Mouse (Mus musculus): ENCODE data around the gene Hist1h4d. TPM values are rescaled to one million over a fixed set of nuclear protein-coding genes. Genes with fewer than 3 reads are reported as not detected.
"Not testable (repeated sequence)": the region's sequence is repeated elsewhere in the genome, so short reads cannot be mapped to it uniquely, and the experiment has no call there.

Gene Hist1h4d
- polyA plus RNA-seq, 1 experiment from 2014 or later = 132 TPM

DNA sequence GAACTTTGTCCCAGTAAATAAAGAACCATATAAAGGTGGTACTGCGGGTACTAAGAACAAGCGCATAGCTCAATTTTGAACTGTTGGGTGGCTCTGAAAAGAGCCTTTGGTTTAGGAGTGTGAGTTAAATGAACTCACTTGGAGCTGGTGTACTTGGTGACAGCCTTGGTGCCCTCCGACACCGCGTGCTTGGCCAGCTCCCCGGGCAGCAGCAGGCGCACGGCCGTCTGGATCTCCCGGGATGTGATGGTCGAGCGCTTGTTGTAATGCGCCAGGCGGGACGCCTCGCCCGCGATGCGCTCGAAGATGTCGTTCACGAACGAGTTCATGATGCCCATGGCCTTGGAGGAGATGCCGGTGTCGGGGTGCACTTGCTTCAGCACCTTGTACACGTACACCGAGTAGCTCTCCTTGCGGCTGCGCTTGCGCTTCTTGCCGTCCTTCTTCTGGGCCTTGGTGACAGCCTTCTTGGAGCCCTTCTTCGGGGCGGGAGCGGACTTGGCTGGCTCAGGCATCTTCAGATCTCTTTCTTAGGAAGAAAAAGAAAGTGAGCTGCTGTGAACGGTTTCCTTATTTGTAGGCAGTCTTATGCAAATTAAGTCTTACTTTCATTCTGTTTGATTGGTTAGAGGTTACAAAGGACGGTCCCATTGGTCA, 4.2 kb downstream of the Hist1h4d start:
- H3K4me3 ChIP-seq (ENCODE audit: low read depth, low read length) = peak overlapping the region; percentile 40
- not testable (repeated sequence) for H3K36me3 ChIP-seq (ENCODE audit: control insufficient read depth, insufficient read depth, low read length); H3K9me3 ChIP-seq (ENCODE audit: control insufficient read depth, low read length); H3K27me3 ChIP-seq (ENCODE audit: control insufficient read depth, insufficient read depth, low read length)
- peak; percentile 87 for ATAC-seq (replicated peaks; ENCODE audit: low FRiP score)
- H3K27ac ChIP-seq (ENCODE audit: low read depth, low read length) = peak overlapping the region; percentile 99
- WGBS = under 1% methylated on average over 30 of the region's 36 CpGs
- peak; percentile 79 for DNase-seq (ENCODE audit: low spot score)
- peak overlapping the region; percentile 87 for H3K9ac ChIP-seq (ENCODE audit: low read length)
- H3K4me2 ChIP-seq (ENCODE audit: low read depth, low read length, severe bottlenecking) = peak overlapping the region; percentile 84
- H3K4me1 ChIP-seq (replicated peaks; ENCODE audit: control insufficient read depth, insufficient read depth, low read length) = peaks cover 16% of the 10 kb centered on the region

DNA sequence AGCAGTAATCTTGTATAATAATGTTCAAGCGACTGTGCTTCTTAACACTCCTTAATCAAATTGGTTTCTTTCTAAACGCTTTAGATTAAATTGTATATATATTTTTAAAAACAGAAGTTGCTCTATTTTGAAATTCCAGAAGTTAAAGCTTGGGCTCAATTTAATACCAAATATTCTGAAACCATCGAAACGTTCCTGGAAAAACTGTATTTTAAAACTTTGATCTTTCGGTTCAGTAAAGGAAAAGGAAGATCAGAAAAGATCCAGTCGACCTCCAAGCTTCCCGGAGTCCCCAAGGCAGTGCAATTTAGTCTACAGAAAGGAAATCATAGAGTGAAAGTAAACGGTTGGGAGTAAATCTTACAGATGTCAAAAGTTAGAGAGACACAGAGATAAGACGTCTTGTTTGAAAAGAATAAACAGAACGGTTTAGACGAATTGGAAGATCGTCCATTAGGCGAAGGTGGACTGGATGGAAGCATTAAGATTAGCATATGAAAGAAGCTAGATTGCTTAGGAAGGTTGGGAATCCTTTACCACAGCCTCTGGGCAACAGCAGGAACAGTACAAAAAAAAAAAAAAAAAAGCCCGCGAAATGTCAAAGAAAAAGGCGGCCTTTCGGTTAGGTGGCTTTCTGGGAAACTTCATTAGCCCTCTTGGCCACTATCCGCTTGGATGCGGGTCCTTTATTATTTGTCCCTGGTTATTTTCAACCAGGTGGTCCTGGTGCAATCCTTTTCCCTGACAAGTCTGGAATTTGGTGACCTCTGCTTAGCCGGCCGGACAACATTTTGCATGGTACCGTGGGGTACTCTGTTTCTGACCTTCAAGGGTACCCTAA, 4.9 kb downstream of the Hist1h4d start:
- no peaks in the 10 kb centered on the region for H3K9me3 ChIP-seq (ENCODE audit: control insufficient read depth, low read length)
- H3K4me2 ChIP-seq (ENCODE audit: low read depth, low read length, severe bottlenecking) = peak overlapping the region; percentile 58
- H3K27ac ChIP-seq (ENCODE audit: low read depth, low read length) = peak overlapping the region; percentile 99
- under 1% methylated on average over 22 of the region's 22 CpGs for WGBS
- ATAC-seq (replicated peaks; ENCODE audit: low FRiP score) = peak; percentile 37; the same call in 1 of the 2 replicates
- no peaks in the 10 kb centered on the region for H3K27me3 ChIP-seq (ENCODE audit: control insufficient read depth, insufficient read depth, low read length)
- H3K36me3 ChIP-seq (ENCODE audit: control insufficient read depth, insufficient read depth, low read length) = no peaks in the 10 kb centered on the region
- peak overlapping the region; percentile 65 for H3K9ac ChIP-seq (ENCODE audit: low read length)
- H3K4me1 ChIP-seq (replicated peaks; ENCODE audit: control insufficient read depth, insufficient read depth, low read length) = peaks cover 16% of the 10 kb centered on the region
- peak; percentile 51 for DNase-seq (ENCODE audit: low spot score)
- peak overlapping the region; percentile 23 for H3K4me3 ChIP-seq (ENCODE audit: low read depth, low read length)

DNA sequence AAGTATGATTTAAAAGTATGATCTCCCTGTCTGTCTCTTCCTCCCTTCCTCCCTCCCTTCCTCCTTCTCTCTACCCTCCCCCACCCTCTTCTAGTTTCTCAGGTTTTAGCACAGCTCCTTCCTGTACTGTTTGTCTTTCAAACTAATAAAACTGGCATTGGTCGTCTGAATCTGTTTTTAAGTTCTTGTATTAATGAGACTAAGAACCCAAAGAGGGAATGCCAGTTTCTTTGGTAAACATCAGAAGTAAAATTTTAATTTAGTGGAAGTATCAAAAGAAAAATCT, 5.5 kb downstream of the Hist1h4d start:
- Histone ChIP-seq H3K4me2 (ENCODE audit: low read depth, low read length, severe bottlenecking) (peak overlapping the region; percentile 58; the same call in 1 of the 2 replicates), H3K36me3 (ENCODE audit: control insufficient read depth, insufficient read depth, low read length) (no peaks in the 10 kb centered on the region), H3K4me3 (ENCODE audit: low read depth, low read length) (peak overlapping the region; percentile 23), H3K27ac (ENCODE audit: low read depth, low read length) (peak overlapping the region; percentile 99), H3K9ac (ENCODE audit: low read length) (peak overlapping the region; percentile 65), H3K9me3 (ENCODE audit: control insufficient read depth, low read length) (no peaks in the 10 kb centered on the region), H3K4me1 (replicated peaks; ENCODE audit: control insufficient read depth, insufficient read depth, low read length) (peaks cover 16% of the 10 kb centered on the region), H3K27me3 (ENCODE audit: control insufficient read depth, insufficient read depth, low read length) (no peaks in the 10 kb centered on the region)
- ATAC-seq (replicated peaks; ENCODE audit: low FRiP score) (0 out of 2 replicates have a peak, but pooled peaks have one; percentile 1), DNase-seq (ENCODE audit: low spot score) (no peak)
- WGBS = 0% methylated on average over 1 of the region's 1 CpGs

DNA sequence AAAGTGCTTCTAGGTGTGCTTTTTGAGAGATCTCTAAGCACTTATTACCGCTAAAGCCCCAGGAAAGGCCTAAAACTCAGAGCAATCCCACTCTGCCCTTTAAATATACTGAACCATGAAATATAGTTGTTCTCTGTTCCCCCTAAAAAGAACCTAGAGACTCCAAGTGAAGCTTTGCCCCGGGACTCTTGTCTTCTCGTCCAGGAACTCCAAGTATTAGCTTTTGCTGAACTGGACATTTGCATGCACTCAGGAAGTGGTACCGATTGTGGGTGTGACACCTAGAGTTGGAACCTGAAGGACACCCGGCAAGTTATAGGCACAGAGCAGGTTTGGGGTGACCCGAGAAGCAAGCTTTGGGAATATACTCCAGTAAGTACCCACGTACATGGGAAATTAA, 9.8 kb downstream of the Hist1h4d start:
- peaks cover 4% of the 10 kb centered on the region; the same call in 1 of the 2 replicates for H3K4me1 ChIP-seq (replicated peaks; ENCODE audit: control insufficient read depth, insufficient read depth, low read length)
- DNase-seq (ENCODE audit: low spot score) = no peak
- ATAC-seq (replicated peaks; ENCODE audit: low FRiP score) = no peak
- H3K9me3 ChIP-seq (ENCODE audit: control insufficient read depth, low read length) = no peaks in the 10 kb centered on the region
- no peaks in the 10 kb centered on the region for H3K36me3 ChIP-seq (ENCODE audit: control insufficient read depth, insufficient read depth, low read length)
- no peak overlapping the region for H3K4me3 ChIP-seq (ENCODE audit: low read depth, low read length)
- H3K9ac ChIP-seq (ENCODE audit: low read length) = no peak overlapping the region
- WGBS = 93% methylated on average over 7 of the region's 7 CpGs
- H3K27ac ChIP-seq (ENCODE audit: low read depth, low read length) = no peak overlapping the region
- no peak overlapping the region for H3K4me2 ChIP-seq (ENCODE audit: low read depth, low read length, severe bottlenecking)
- H3K27me3 ChIP-seq (ENCODE audit: control insufficient read depth, insufficient read depth, low read length) = no peaks in the 10 kb centered on the region

DNA sequence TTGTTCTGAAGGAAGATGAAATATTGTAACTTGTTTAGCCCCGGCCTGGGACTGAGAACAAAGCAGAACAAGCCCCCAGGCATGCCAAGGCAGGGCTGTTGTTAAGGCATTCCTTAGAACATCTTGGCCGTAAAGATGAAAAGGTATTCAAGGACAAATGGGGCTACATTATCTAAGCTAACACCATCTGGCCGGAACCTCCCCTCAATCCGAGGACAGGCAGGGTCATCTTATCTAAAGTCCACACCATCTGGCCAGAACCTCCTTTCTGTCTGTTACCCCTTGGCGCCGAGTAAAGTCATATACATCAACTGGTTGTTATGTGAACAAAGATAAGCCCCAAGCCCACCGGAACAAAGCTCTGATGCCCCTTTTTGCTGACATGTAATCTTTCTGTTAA, 10.5 kb downstream of the Hist1h4d start:
- not testable (repeated sequence) for DNase-seq (ENCODE audit: low spot score); H3K4me3 ChIP-seq (ENCODE audit: low read depth, low read length); H3K36me3 ChIP-seq (ENCODE audit: control insufficient read depth, insufficient read depth, low read length); H3K9ac ChIP-seq (ENCODE audit: low read length); H3K4me1 ChIP-seq (replicated peaks; ENCODE audit: control insufficient read depth, insufficient read depth, low read length); H3K27ac ChIP-seq (ENCODE audit: low read depth, low read length); ATAC-seq (replicated peaks; ENCODE audit: low FRiP score); H3K27me3 ChIP-seq (ENCODE audit: control insufficient read depth, insufficient read depth, low read length); H3K9me3 ChIP-seq (ENCODE audit: control insufficient read depth, low read length); H3K4me2 ChIP-seq (ENCODE audit: low read depth, low read length, severe bottlenecking)
- WGBS = 93% methylated on average over 7 of the region's 7 CpGs

DNA sequence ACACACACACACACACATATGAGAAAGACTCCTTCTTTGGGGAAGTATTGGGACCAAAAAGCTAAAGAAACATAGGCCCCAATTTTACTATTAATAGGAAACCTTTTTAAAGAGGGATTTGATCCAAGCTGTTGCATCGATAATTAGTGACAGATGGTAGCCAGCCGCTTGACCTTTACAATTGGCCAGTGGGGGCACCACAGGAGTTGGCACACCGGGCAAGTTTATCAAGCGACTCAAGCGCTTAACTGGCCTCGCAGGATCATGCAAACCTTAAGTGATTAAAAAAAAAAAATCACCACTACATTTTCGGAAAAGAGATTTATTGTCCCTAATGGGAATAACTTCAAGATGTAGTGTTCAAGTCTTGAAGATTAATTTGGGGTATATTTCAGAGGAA, 11.2 kb downstream of the Hist1h4d start:
- ATAC-seq (replicated peaks; ENCODE audit: low FRiP score) = no peak
- no peaks in the 10 kb centered on the region for H3K27me3 ChIP-seq (ENCODE audit: control insufficient read depth, insufficient read depth, low read length)
- 82% methylated on average over 7 of the region's 7 CpGs for WGBS
- H3K36me3 ChIP-seq (ENCODE audit: control insufficient read depth, insufficient read depth, low read length) = no peaks in the 10 kb centered on the region
- no peak overlapping the region for H3K4me3 ChIP-seq (ENCODE audit: low read depth, low read length)
- H3K9me3 ChIP-seq (ENCODE audit: control insufficient read depth, low read length) = no peaks in the 10 kb centered on the region
- H3K4me2 ChIP-seq (ENCODE audit: low read depth, low read length, severe bottlenecking) = no peak overlapping the region
- H3K4me1 ChIP-seq (replicated peaks; ENCODE audit: control insufficient read depth, insufficient read depth, low read length) = no peaks in the 10 kb centered on the region
- no peak overlapping the region for H3K27ac ChIP-seq (ENCODE audit: low read depth, low read length)
- DNase-seq (ENCODE audit: low spot score) = no peak
- no peak overlapping the region for H3K9ac ChIP-seq (ENCODE audit: low read length)

DNA sequence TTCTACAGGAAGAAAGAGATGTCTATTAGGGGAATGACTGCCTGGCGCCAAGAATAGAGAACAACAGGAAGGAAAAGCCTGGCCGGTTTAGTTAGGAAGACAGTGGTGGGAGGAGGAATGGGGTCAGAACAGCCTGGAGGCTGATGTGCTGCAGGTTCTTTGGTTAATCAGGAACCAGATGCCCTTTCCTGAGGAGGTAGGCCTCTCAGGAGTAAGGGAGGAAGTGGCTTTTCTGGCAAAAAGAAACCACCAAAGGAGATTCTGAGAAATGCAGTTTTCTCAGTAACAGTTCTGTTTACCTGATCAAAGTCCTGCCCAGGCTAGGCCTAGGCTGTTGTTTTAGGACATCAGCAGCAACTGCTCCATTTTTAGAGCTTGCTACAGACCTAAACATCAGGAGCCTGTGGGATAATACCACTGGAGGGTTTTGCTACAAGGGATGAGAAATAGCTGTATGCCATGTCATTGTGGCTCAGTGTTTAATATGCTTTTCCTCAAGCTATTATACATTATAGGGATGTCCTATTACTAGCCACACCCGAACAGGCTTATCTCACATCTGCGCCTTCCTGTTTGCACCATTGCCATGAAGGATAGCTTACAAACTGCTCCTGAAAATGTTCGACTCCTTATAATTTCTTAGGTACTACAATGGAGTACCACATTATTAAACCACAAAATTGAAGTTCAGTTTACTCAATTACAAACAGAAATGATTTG, 11.8 kb downstream of the Hist1h4d start:
- Histone ChIP-seq H3K4me3 (ENCODE audit: low read depth, low read length) (no peak overlapping the region), H3K36me3 (ENCODE audit: control insufficient read depth, insufficient read depth, low read length) (no peaks in the 10 kb centered on the region), H3K4me1 (replicated peaks; ENCODE audit: control insufficient read depth, insufficient read depth, low read length) (no peaks in the 10 kb centered on the region), H3K27ac (ENCODE audit: low read depth, low read length) (no peak overlapping the region), H3K27me3 (ENCODE audit: control insufficient read depth, insufficient read depth, low read length) (no peaks in the 10 kb centered on the region), H3K9me3 (ENCODE audit: control insufficient read depth, low read length) (no peaks in the 10 kb centered on the region), H3K9ac (ENCODE audit: low read length) (no peak overlapping the region), H3K4me2 (ENCODE audit: low read depth, low read length, severe bottlenecking) (no peak overlapping the region)
- DNase-seq (ENCODE audit: low spot score) (no peak), ATAC-seq (replicated peaks; ENCODE audit: low FRiP score) (no peak)
- 82% methylated on average over 5 of the region's 5 CpGs for WGBS

DNA sequence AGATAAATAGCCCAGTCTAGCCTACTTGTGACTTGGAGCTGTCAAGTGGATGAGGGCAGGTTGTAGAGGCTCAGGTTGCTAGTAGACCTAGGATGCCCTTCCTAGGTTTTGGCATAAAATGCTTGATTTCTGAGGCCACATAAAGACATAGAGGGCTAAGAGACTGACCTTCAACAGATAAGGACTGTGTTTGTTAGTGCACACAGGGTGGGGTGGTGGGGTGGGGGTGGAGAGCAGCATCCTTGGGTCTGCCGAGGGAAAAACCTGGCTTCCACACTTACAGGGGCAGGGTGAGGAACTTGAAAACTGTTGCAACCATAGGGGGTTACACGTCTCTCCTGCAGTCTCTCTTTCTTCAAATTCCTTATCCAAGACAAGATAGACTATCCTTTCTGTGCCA, 13.8 kb downstream of the Hist1h4d start:
- Histone ChIP-seq H3K9ac (ENCODE audit: low read length) (no peak overlapping the region), H3K27me3 (ENCODE audit: control insufficient read depth, insufficient read depth, low read length) (no peaks in the 10 kb centered on the region), H3K4me2 (ENCODE audit: low read depth, low read length, severe bottlenecking) (no peak overlapping the region), H3K4me3 (ENCODE audit: low read depth, low read length) (no peak overlapping the region), H3K9me3 (ENCODE audit: control insufficient read depth, low read length) (no peaks in the 10 kb centered on the region), H3K36me3 (ENCODE audit: control insufficient read depth, insufficient read depth, low read length) (no peaks in the 10 kb centered on the region), H3K4me1 (replicated peaks; ENCODE audit: control insufficient read depth, insufficient read depth, low read length) (no peaks in the 10 kb centered on the region), H3K27ac (ENCODE audit: low read depth, low read length) (no peak overlapping the region)
- ATAC-seq (replicated peaks; ENCODE audit: low FRiP score) (no peak), DNase-seq (ENCODE audit: low spot score) (no peak)
- WGBS = 76% methylated on average over 2 of the region's 2 CpGs
